Mouse (Mus musculus) small intestine, adult 10 weeks (tissue): ENCODE data around the gene Atat1. TPM values are rescaled to one million over a fixed set of nuclear protein-coding genes. Genes with fewer than 3 reads are reported as not detected.

ENCODE experiments used
- polyA plus RNA-seq: library from polyadenylated mRNA; stranded (reverse); fragments of 350-450 nt; fragmentation: Illumina TruSeq; extraction: RNeasy Lipid Tissue Mini Kit (QIAGEN cat#74804); gene quantifications from one replicate; pipeline ENCODE4 v1.2.3, GENCODE M21; 2014; ENCODE audit warnings: low replicate concordance

Atat1 gene
- polyA plus RNA-seq, result 17.0 TPM

GRCm38 (mm10) chr17:35909919-35910369, at the start of gene Atat1:
Atat1 (minus strand) TSS chr17:35910075.

GRCm38 (mm10) chr17:35916297-35917142, 6.6 kb upstream of the Atat1 start, which contains the start of the genes Mrps18b and Ppp1r10:
Mrps18b (minus strand) TSS chr17:35916389.
Ppp1r10 (plus strand) TSS chr17:35916434.

DNA sequence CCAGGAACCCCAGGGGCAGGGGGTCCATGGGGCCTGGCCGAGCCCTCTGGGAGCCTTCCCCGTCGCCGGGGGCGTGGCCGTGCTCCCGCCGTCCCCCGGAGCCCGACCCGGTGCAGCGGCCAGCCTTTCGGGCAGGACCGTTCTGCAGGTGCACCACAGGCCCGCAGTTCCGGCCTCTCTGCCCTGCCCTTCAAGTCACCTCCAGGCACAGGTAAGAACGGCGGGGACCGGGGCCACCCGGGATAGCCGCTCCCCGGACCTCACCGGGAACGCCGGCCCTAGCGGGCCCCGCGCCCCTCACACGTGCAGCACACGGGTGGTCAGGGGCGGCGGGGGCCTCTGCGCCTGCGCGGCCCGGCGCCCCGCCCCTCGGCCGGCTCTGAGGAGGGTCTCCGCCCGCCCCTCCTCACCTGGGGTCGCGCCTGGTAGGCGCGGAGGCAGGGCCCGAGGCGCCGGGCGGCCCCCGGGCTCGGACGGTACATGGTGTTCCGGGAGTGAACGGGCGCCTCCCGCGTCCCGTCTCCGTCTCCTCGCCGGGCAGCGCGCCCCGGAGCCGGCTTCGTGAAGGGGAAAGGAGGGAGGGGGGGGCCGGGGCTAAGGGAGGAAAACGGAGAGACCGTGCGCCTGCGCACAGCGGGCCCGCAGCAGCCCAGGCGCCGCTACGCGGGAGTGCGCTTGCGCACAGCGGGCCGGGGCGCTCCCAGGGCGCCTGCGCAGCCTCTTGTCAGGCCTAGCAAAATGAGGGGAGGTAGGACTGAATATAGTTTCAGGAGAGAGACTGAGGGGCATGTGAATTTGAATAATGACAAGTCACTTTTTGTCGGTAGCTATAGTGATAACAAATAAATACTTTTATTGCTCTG, 12.9 kb downstream of the Atat1 start, which contains the start of gene 2310061I04Rik:
2310061I04Rik (minus strand) TSS at position 651 of the 863 bp plus-strand sequence.

GRCm38 (mm10) chr17:35879245-35880057, 30.4 kb downstream of the Atat1 start, which contains the start of gene Dhx16:
Dhx16 (plus strand) TSS chr17:35879819.

GRCm38 (mm10) chr17:35865481-35866280, 44.2 kb downstream of the Atat1 start, which contains the start of gene Ppp1r18:
Ppp1r18 (plus strand) TSS chr17:35865593.

DNA sequence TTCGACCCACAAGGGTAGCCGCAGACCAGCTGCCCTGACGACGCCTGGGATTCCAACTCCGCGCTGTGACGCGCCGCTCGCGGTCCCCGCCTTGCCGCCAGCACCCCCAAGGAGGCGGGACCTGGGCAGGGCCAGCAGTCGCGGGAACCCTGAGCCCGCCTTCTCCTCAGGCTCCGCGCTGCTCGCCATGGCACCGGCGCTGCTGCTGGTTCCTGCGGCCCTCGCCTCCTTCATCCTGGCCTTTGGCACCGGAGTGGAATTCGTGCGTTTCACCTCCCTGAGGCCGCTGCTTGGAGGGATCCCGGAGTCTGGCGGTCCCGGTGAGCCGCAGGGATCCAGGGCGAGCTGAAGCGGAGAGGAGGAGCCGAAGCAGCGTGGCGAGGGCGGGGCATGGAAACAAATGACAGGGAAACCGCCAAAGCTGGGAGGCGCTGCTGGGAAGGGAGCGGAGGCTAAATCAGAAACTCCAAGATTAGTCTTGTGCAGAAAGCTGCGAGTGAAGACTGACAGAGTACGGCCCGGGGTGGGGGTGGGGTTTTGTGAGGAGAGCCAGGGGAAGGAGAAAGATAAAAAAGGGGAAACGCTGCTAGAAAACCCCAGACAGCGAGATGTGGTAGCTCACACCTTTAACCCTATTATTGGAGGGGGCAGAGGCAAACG, 48.5 kb downstream of the Atat1 start, which contains the start of gene Nrm:
Nrm (plus strand) TSS at position 121 of the 660 bp plus-strand sequence.

Other genes with a start within 250 kb of the Atat1 start
- gene Vars2, start 242.5 kb downstream of the Atat1 start, polyA plus RNA-seq, result 0.59 TPM
- gene Gtf2h4, start 236.3 kb downstream of the Atat1 start, polyA plus RNA-seq, result 2.7 TPM
- 4.8 TPM for gene Ddr1, start 205.5 kb downstream of the Atat1 start, polyA plus RNA-seq
- gene Ier3, start 88.4 kb downstream of the Atat1 start, polyA plus RNA-seq, result 3.7 TPM
- gene Flot1, start 86.8 kb downstream of the Atat1 start, polyA plus RNA-seq, result 3.5 TPM
- gene Tubb5, start 71.8 kb downstream of the Atat1 start, polyA plus RNA-seq, result 23.6 TPM
- 9.7 TPM for gene Mdc1, start 68.6 kb downstream of the Atat1 start, polyA plus RNA-seq
- 1.3 TPM for gene Nrm, start 48.8 kb downstream of the Atat1 start, polyA plus RNA-seq
- 1.2 TPM for gene Ppp1r18, start 44.5 kb downstream of the Atat1 start, polyA plus RNA-seq
- 16.5 TPM for gene Dhx16, start 30.3 kb downstream of the Atat1 start, polyA plus RNA-seq
- 30.1 TPM for gene 2310061I04Rik, start 12.6 kb downstream of the Atat1 start, polyA plus RNA-seq
- gene Mrps18b, start 6.3 kb upstream of the Atat1 start, polyA plus RNA-seq, result 8.4 TPM
- 28.3 TPM for gene Ppp1r10, start 6.4 kb upstream of the Atat1 start, polyA plus RNA-seq
- 36.1 TPM for gene Abcf1, start 59.7 kb upstream of the Atat1 start, polyA plus RNA-seq
- gene Gnl1, start 69.8 kb upstream of the Atat1 start, polyA plus RNA-seq, result 0.56 TPM
- gene Prr3, start 70.2 kb upstream of the Atat1 start, polyA plus RNA-seq, result 0.59 TPM
- 5.7 TPM for gene H2-T24, start 110.5 kb upstream of the Atat1 start, polyA plus RNA-seq
- 8.8 TPM for gene H2-T23, start 122.8 kb upstream of the Atat1 start, polyA plus RNA-seq
- 8.7 TPM for gene H2-T22, start 132.7 kb upstream of the Atat1 start, polyA plus RNA-seq
- not detected for gene Gm6034, start 132.9 kb upstream of the Atat1 start, polyA plus RNA-seq
- gene Gm11127, start 148.3 kb upstream of the Atat1 start, polyA plus RNA-seq, result 6.5 TPM
- not detected for gene Gm19684, start 211.6 kb upstream of the Atat1 start, polyA plus RNA-seq
- not detected for gene Gm7030, start 219.3 kb upstream of the Atat1 start, polyA plus RNA-seq